8 mouse cellular contexts compared by ENCODE assay signal in the genomic region with DNA sequence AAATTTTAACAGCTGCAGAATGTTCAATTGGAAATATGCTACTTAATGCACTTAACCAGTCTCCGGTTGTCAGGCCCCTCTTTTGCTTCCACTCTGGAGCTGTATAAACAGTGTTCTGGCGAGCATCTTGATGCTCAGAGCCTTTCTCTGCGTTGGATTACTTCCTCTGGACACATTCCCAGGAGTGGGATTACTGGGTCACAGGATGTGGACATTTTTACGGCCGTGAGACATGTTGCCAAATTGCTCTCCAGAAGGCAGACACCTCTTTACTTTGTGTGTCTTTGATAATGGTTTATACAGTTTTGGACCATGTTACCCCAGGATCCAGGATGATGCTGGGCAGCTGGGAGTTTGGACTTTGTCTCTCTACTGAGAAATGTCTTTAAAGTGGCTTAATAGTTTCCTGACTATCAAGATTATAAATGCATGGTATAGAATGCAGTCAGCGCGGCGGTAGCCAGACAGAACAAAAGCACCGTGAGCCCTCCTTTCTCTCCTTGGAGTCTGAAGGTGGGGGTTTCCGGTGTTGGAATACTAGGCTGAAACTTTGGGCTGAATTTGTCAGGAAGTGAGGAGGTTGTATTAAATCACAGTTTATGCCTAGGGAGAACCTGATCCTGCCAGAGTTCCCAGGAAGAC. TPM values are rescaled to one million over a fixed set of nuclear protein-coding genes. Genes with fewer than 3 reads are reported as not detected.
DNase-seq lines count a peak whose midpoint lies in the region; ATAC-seq lines count a peak whose summit lies in the region.

No protein-coding gene starts in this region.

- DNase-seq in hindbrain, embryonic 14.5 days (ENCODE audit: low spot score) = no peak
- no peak for DNase-seq in hindbrain, embryonic 10.5 days (ENCODE audit: low spot score)
- DNase-seq in embryonic facial prominence, embryonic 14.5 days (ENCODE audit: low spot score) = peak; percentile 78
- DNase-seq in kidney, adult 9 months = peak; percentile 44
- DNase-seq in left cerebral cortex, adult 9 months (ENCODE audit: low spot score in 2 of 2) = no peak
- DNase-seq in ovary, postnatal 10 days (ENCODE audit: low spot score) = no peak
- no peak for DNase-seq in embryo, embryonic 9.5 days (ENCODE audit: extremely low spot score)

- H3K4me2 ChIP-seq in hindbrain, embryonic 14.5 days (replicated peaks) = no peak overlapping the region
- no peak overlapping the region for H3K4me2 ChIP-seq in embryonic facial prominence, embryonic 14.5 days (ENCODE audit: low read depth, low read length)
- H3K4me2 ChIP-seq in midbrain, embryonic 16.5 days (ENCODE audit: low read length) = no peak overlapping the region

- no peaks in the 10 kb centered on the region for H3K9me3 ChIP-seq in hindbrain, embryonic 14.5 days (ENCODE audit: control insufficient read depth, low read length)
- H3K9me3 ChIP-seq in hindbrain, embryonic 10.5 days = no peaks in the 10 kb centered on the region
- no peaks in the 10 kb centered on the region for H3K9me3 ChIP-seq in embryonic facial prominence, embryonic 14.5 days (ENCODE audit: control insufficient read depth, low read length)
- H3K9me3 ChIP-seq in midbrain, embryonic 16.5 days (replicated peaks; ENCODE audit: control insufficient read depth, low read length, poor library complexity, severe bottlenecking) = no peaks in the 10 kb centered on the region

- H3K4me3 ChIP-seq in hindbrain, embryonic 14.5 days (replicated peaks; ENCODE audit: low read length) = no peak overlapping the region
- no peak overlapping the region for H3K4me3 ChIP-seq in hindbrain, embryonic 10.5 days
- no peak overlapping the region for H3K4me3 ChIP-seq in embryonic facial prominence, embryonic 14.5 days (ENCODE audit: low read depth, low read length)
- H3K4me3 ChIP-seq in midbrain, embryonic 16.5 days (ENCODE audit: low read depth, low read length) = no peak overlapping the region

- peak overlapping the region; percentile 21 for H3K27ac ChIP-seq in hindbrain, embryonic 14.5 days
- H3K27ac ChIP-seq in hindbrain, embryonic 10.5 days = no peak overlapping the region
- H3K27ac ChIP-seq in embryonic facial prominence, embryonic 14.5 days (replicated peaks; ENCODE audit: low read depth, low read length) = peak overlapping the region; percentile 50; the same call in 1 of the 2 replicates
- H3K27ac ChIP-seq in midbrain, embryonic 16.5 days (ENCODE audit: low read length) = 0 out of 2 replicates have a peak overlapping the region, but pooled peaks have one; percentile 21

- ATAC-seq in hindbrain, embryonic 14.5 days (ENCODE audit: low FRiP score) = no peak
- ATAC-seq in embryonic facial prominence, embryonic 14.5 days (ENCODE audit: low read depth) = no peak
- ATAC-seq in midbrain, embryonic 16.5 days = no peak

- H3K9ac ChIP-seq in hindbrain, embryonic 14.5 days = no peak overlapping the region
- no peak overlapping the region for H3K9ac ChIP-seq in embryonic facial prominence, embryonic 14.5 days (ENCODE audit: low read depth, low read length)
- H3K9ac ChIP-seq in midbrain, embryonic 16.5 days (ENCODE audit: low read depth, low read length) = no peak overlapping the region

- peaks cover 44% of the 10 kb centered on the region for H3K4me1 ChIP-seq in hindbrain, embryonic 14.5 days (replicated peaks; ENCODE audit: control insufficient read depth, insufficient read depth, low read length)
- peaks cover 64% of the 10 kb centered on the region for H3K4me1 ChIP-seq in hindbrain, embryonic 10.5 days (replicated peaks)
- H3K4me1 ChIP-seq in embryonic facial prominence, embryonic 14.5 days (ENCODE audit: control insufficient read depth, insufficient read depth, low read length) = peaks cover 4% of the 10 kb centered on the region; the same call in 1 of the 2 replicates
- peaks cover 34% of the 10 kb centered on the region for H3K4me1 ChIP-seq in midbrain, embryonic 16.5 days (ENCODE audit: control insufficient read depth, insufficient read depth, low read length)

- no peaks in the 10 kb centered on the region for H3K27me3 ChIP-seq in hindbrain, embryonic 14.5 days (ENCODE audit: control insufficient read depth, insufficient read depth, low read length)
- no peaks in the 10 kb centered on the region for H3K27me3 ChIP-seq in hindbrain, embryonic 10.5 days (ENCODE audit: insufficient read depth, poor library complexity, severe bottlenecking)
- no peaks in the 10 kb centered on the region for H3K27me3 ChIP-seq in embryonic facial prominence, embryonic 14.5 days (replicated peaks; ENCODE audit: control insufficient read depth, insufficient read depth, low read length)
- no peaks in the 10 kb centered on the region for H3K27me3 ChIP-seq in midbrain, embryonic 16.5 days (ENCODE audit: control insufficient read depth, insufficient read depth, low read depth, low read length)

- H3K36me3 ChIP-seq in hindbrain, embryonic 14.5 days (replicated peaks; ENCODE audit: control insufficient read depth, insufficient read depth) = no peaks in the 10 kb centered on the region
- H3K36me3 ChIP-seq in hindbrain, embryonic 10.5 days = no peaks in the 10 kb centered on the region
- H3K36me3 ChIP-seq in embryonic facial prominence, embryonic 14.5 days (ENCODE audit: control insufficient read depth, insufficient read depth, low read length) = no peaks in the 10 kb centered on the region
- no peaks in the 10 kb centered on the region for H3K36me3 ChIP-seq in midbrain, embryonic 16.5 days (ENCODE audit: control insufficient read depth, insufficient read depth, low read length)

- 50% methylated on average over 10 of the region's 10 CpGs for WGBS in hindbrain, embryonic 14.5 days
- WGBS in hindbrain, embryonic 10.5 days = 77% methylated on average over 10 of the region's 10 CpGs
- 49% methylated on average over 10 of the region's 10 CpGs for WGBS in embryonic facial prominence, embryonic 14.5 days
- 38% methylated on average over 10 of the region's 10 CpGs for WGBS in midbrain, embryonic 16.5 days

RNA-seq across cellular contexts. Expression of a gene that starts 23.2 kb away (rescaled TPM):
- 35.8 and 38.5 TPM in 2 replicates for polyA plus RNA-seq in hindbrain, embryonic 14.5 days (2014; fragmentation: Nextera tagmentation; extraction: Ambion mirVana)
- 17.5 and 30.7 TPM in 2 replicates for polyA plus RNA-seq in hindbrain, embryonic 10.5 days (2016; fragmentation: Nextera tagmentation; extraction: Ambion mirVana)
- 11.1 and 12.3 TPM in 2 replicates for polyA plus RNA-seq in embryonic facial prominence, embryonic 14.5 days (2014; fragmentation: Nextera tagmentation; extraction: Ambion mirVana)
- polyA plus RNA-seq in midbrain, embryonic 16.5 days (2015; fragmentation: Nextera tagmentation; extraction: Ambion mirVana) = 32.0 and 33.4 TPM in 2 replicates

Comparison
In these comparisons a context has a peak if more than half of its experiments do, and no peak if none do; other contexts are left out.
1. DNase-seq: peak in embryonic facial prominence, embryonic 14.5 days (single experiment) and kidney, adult 9 months (single experiment); none in hindbrain, embryonic 14.5 days (single experiment), hindbrain, embryonic 10.5 days (single experiment), left cerebral cortex, adult 9 months (0 of 2), ovary, postnatal 10 days (single experiment) and embryo, embryonic 9.5 days (single experiment).